Mouse (Mus musculus) C2C12 (cell line): ENCODE data around the gene Bcam.

Source experiments
- CEBPB ChIP-seq: IDR thresholded peaks from one replicate; pipeline ENCODE4 v1.6.1; 2011; ENCODE audit warnings: low read depth, mild to moderate bottlenecking, control low read depth, moderate library complexity
- CTCF ChIP-seq: IDR thresholded peaks from one replicate; pipeline ENCODE4 v1.5.1; 2011; ENCODE audit not compliant: control insufficient read depth, insufficient read depth, insufficient read length
- FOSL1 ChIP-seq: IDR thresholded peaks from one replicate; pipeline ENCODE4 v1.8.0; 2011; ENCODE audit warnings: mild to moderate bottlenecking, low read length; ENCODE audit not compliant: poor library complexity, insufficient read depth, severe bottlenecking
- MAX ChIP-seq: IDR thresholded peaks from one replicate; pipeline ENCODE4 v1.6.1; 2011; ENCODE audit warnings: mild to moderate bottlenecking, control low read depth
- MYOD1 ChIP-seq: IDR thresholded peaks from one replicate; pipeline ENCODE4 v1.6.1; 2011; ENCODE audit warnings: low read depth; ENCODE audit not compliant: control insufficient read depth, insufficient read length
- MYOG ChIP-seq: IDR thresholded peaks from one replicate; pipeline ENCODE4 v1.6.1; 2011; ENCODE audit not compliant: control insufficient read depth, insufficient read length; ENCODE audit errors: extremely low read depth
- USF1 ChIP-seq: IDR thresholded peaks from one replicate; pipeline ENCODE4 v1.6.1; 2011; ENCODE audit warnings: low read depth, mild to moderate bottlenecking, control low read depth, moderate library complexity

GRCm38 (mm10) chr7:19783630-19784029, 12.8 kb upstream of the Bcam start:
- TF ChIP-seq CTCF (no peak), FOSL1 (no peak), MAX (no peak), MYOG (no peak), USF1 (no peak), MYOD1 (no peak), CEBPB (no peak)
